Mouse (Mus musculus) neutrophil, adult 5-6 weeks (primary cell): ENCODE measurements around the gene Pik3ap1. TPM values are rescaled to one million over a fixed set of nuclear protein-coding genes. Genes with fewer than 3 reads are reported as not detected.

Source experiments
- ATAC-seq: fragments of 151-379, 151-347 bp; 2 replicates; pipeline ENCODE4 v1.8.0; 2017; ENCODE audit warnings: mild to moderate bottlenecking, moderate TSS enrichment; ENCODE audit not compliant: insufficient number of reproducible peaks, poor library complexity, low FRiP score, severe bottlenecking; ENCODE audit errors: extremely low read depth
- total RNA-seq: library from RNA; stranded (forward); fragments of 200-1000 nt; gene quantifications from 2 replicates; pipeline ENCODE4 v1.2.3, GENCODE M21; 2017

Gene Pik3ap1
- total RNA-seq, 1 experiment from 2014 or later, result 103 TPM

GRCm38 (mm10) chr19:41254584-41254983 lies 130.3 kb downstream of the Pik3ap1 start:
- ATAC-seq, result no peak

GRCm38 (mm10) chr19:41248968-41249367 lies 135.9 kb downstream of the Pik3ap1 start:
- no peak for ATAC-seq

DNA sequence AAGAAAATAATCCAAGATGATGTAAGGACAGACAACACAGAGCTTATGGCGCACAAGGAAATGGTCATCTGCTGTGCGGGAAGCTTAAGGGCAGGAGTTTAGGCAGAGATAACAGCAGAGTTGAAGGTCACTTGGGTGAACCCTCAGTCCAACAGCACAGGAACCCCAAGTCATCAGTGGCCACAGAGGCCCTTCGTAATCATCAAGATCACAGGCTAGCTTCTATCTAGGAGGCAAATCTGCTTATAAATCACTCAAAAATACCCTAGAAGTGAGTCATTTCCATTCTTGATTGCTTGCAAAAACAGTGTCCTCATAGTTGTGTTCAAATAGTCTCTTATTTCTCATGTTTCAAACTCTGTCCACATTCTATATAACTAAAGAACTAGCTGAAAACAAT lies 136.6 kb downstream of the Pik3ap1 start:
- ATAC-seq, result no peak

DNA sequence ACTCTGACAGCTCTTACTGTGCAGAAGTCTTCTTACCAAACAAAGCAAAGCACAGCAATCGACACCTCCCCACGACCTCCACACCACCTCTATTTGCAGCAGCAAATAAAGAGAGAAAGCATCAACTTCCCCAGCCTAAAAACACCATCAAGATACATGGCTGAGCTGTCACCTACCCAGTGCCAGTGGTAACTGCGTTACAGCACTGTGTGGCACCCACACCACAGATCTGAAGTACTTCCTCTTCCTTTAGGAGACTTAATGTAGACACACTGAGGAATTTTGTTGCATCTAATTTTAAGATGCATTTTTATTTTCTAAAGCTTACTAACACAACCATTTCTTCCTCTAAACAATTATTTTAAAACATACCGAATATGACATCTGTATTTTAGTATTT lies 138.6 kb downstream of the Pik3ap1 start:
- ATAC-seq, result no peak

- 0 out of 2 replicates have a peak, but pooled peaks have one; percentile 23 for ATAC-seq
Observed at GRCm38 (mm10) chr19:41244581-41244980, 140.3 kb downstream of the Pik3ap1 start.

DNA sequence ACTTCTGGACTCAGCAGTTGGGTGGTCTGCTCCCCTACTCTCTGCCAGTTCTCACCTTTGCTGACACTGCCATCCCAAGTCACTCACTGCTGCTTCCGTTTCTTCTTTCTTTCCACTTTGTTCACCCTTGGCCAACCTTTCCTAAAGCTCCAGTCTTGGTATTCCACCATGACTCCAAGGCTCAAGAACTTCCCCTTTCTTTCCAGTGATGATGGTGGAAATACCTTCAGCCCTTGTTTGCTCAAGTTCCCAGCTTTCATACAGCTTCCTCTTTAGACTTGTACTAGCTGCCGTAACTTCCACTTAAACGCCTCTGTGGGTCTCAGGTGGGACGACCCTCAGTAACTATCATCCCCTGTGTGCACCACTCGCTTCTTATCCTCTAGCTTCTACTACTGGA lies 142.9 kb downstream of the Pik3ap1 start:
- no peak for ATAC-seq

DNA sequence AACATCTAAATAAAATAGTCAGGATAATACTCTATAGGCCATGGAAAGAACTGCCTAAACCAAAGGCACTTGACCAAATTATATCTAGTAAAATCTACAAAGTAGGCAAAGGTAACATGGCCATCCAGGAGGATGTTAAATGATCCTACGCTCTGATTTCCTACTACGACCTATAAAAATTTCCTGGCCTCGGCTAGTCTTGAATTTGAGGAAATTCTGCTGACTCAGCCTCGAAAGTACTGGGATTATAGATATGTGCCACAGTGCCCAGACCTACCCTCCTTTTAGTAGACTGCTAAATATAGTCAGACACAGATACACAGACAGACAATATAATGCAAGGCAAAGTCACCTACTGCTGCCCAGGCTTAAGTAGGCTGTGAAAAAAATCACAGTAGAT lies 151.2 kb downstream of the Pik3ap1 start:
- no peak for ATAC-seq

Other genes starting within 250 kb of the Pik3ap1 start
- gene Tll2, start 178.3 kb downstream of the Pik3ap1 start, total RNA-seq, result 0.35 TPM in 1 of 2 replicates, not detected in the other
- gene Tm9sf3, start 121.1 kb downstream of the Pik3ap1 start, total RNA-seq, result 202 and 206 TPM in 2 replicates
- gene Lcor, start 97.5 kb upstream of the Pik3ap1 start, total RNA-seq, result 47.4 and 51.4 TPM in 2 replicates
- 28.7 and 31.2 TPM in 2 replicates for gene Gm340, start 197.3 kb upstream of the Pik3ap1 start, total RNA-seq